Comparison of ENCODE assay signal across 9 mouse cellular contexts in genomic region chr11:119042466-119043272, GRCm38 (mm10). TPM values are rescaled to one million over a fixed set of nuclear protein-coding genes. Genes with fewer than 3 reads are reported as not detected.
A peak's percentile ranks its signal among the peaks of the same experiment; 100 is the strongest.
DNase-seq lines count a peak whose midpoint lies in the region; ATAC-seq lines count a peak whose summit lies in the region.
"Had no signal": no experiment of that assay in that cellular context is flagged by ENCODE, and none has a peak within 500 bp of the region (broad histone marks: within the 10 kb centered on the region; RNA-seq: fewer than 3 reads in every experiment).

No protein-coding gene starts in this region.

- H3K4me1 ChIP-seq in forebrain, embryonic 12.5 days, result peaks cover 67% of the 10 kb centered on the region
- H3K4me1 ChIP-seq in midbrain, embryonic 13.5 days (replicated peaks), result peaks cover 73% of the 10 kb centered on the region

- peak overlapping the region; percentile 12; the same call in 1 of the 2 replicates for H3K9ac ChIP-seq in forebrain, embryonic 12.5 days
- H3K9ac ChIP-seq in midbrain, embryonic 13.5 days (replicated peaks), result no peak overlapping the region

- DNase-seq in adrenal gland, adult (ENCODE audit: inconsistent age in 2 of 2, low spot score in 1 of 2), result peak; percentile 33 to 73
- DNase-seq in adrenal gland, adult 2 months, result no peak
- peak; percentile 51 for DNase-seq in kidney, postnatal 10 days
- no peak for DNase-seq in kidney, adult 11 months
- DNase-seq in gastrocnemius, adult 8-10 months (ENCODE audit: low spot score in 2 of 2), result no peak

- no peak overlapping the region for H3K27ac ChIP-seq in forebrain, embryonic 12.5 days
- no peak overlapping the region for H3K27ac ChIP-seq in midbrain, embryonic 13.5 days

- peaks cover 83% of the 10 kb centered on the region for H3K27me3 ChIP-seq in forebrain, embryonic 12.5 days
- H3K27me3 ChIP-seq in midbrain, embryonic 13.5 days, result peaks cover 78% of the 10 kb centered on the region

- no peaks in the 10 kb centered on the region for H3K9me3 ChIP-seq in forebrain, embryonic 12.5 days
- H3K9me3 ChIP-seq in midbrain, embryonic 13.5 days, result no peaks in the 10 kb centered on the region

- ATAC-seq in forebrain, embryonic 12.5 days (ENCODE audit: low FRiP score), result no peak
- no peak for ATAC-seq in midbrain, embryonic 13.5 days
- ATAC-seq in megakaryocyte-erythroid progenitor cell, adult 5-6 weeks (replicated peaks; ENCODE audit: low FRiP score, low TSS enrichment, poor library complexity, severe bottlenecking), result no peak

- H3K36me3 ChIP-seq in forebrain, embryonic 12.5 days (replicated peaks), result peaks cover 10% of the 10 kb centered on the region
- peaks cover 7% of the 10 kb centered on the region for H3K36me3 ChIP-seq in midbrain, embryonic 13.5 days

- WGBS in forebrain, embryonic 12.5 days, result under 1% methylated on average over 52 of the region's 52 CpGs
- under 1% methylated on average over 52 of the region's 52 CpGs for WGBS in midbrain, embryonic 13.5 days

- H3K4me3 ChIP-seq in forebrain, embryonic 12.5 days (replicated peaks), result peak overlapping the region; percentile 16
- peak overlapping the region; percentile 4; the same call in 1 of the 2 replicates for H3K4me3 ChIP-seq in midbrain, embryonic 13.5 days (replicated peaks)

- H3K4me2 ChIP-seq in forebrain, embryonic 12.5 days, result no peak overlapping the region
- H3K4me2 ChIP-seq in midbrain, embryonic 13.5 days (replicated peaks), result no peak overlapping the region

RNA-seq across cellular contexts. Expression of gene Cbx8, which starts 1.9 kb away (rescaled TPM):
- total RNA-seq in adrenal gland, adult 2 months (2021), result 10 to 100 TPM; 16.3 to 22.9 TPM
- polyA plus RNA-seq in adrenal gland, adult 2 months (2012; rRNA removed), result 11.3 and 12.2 TPM in 2 replicates
- 11.5 and 11.7 TPM in 2 replicates for polyA plus RNA-seq in forebrain, embryonic 12.5 days (2016; fragmentation: Nextera tagmentation; extraction: Ambion mirVana)
- 9.8 and 15.2 TPM in 2 replicates for polyA plus RNA-seq in midbrain, embryonic 13.5 days (2015; fragmentation: Nextera tagmentation; extraction: Ambion mirVana)
- 1.3 and 2.2 TPM in 2 replicates for total RNA-seq in megakaryocyte-erythroid progenitor cell, adult 5-6 weeks (2014; fragmentation: Nextera tagmentation)
- total RNA-seq in megakaryocyte-erythroid progenitor cell, adult 5-6 weeks (2017), result 0.70 and 1.2 TPM in 2 replicates
- total RNA-seq in gastrocnemius, adult 8-10 months (2022), result 1 to 10 TPM; 1.1 to 3.3 (median 2.5) TPM

RNA-seq across cellular contexts. Expression of gene Cbx2, which starts 19.9 kb away (rescaled TPM):
- 1 to 10 TPM; 5.1 to 5.3 TPM for total RNA-seq in adrenal gland, adult 2 months (2021)
- polyA plus RNA-seq in adrenal gland, adult 2 months (2012; rRNA removed), result 2.7 and 2.9 TPM in 2 replicates
- polyA plus RNA-seq in forebrain, embryonic 12.5 days (2016; fragmentation: Nextera tagmentation; extraction: Ambion mirVana), result 84.2 and 89.3 TPM in 2 replicates
- 34.7 and 35.5 TPM in 2 replicates for polyA plus RNA-seq in midbrain, embryonic 13.5 days (2015; fragmentation: Nextera tagmentation; extraction: Ambion mirVana)
- 9.7 and 10.4 TPM in 2 replicates for total RNA-seq in megakaryocyte-erythroid progenitor cell, adult 5-6 weeks (2014; fragmentation: Nextera tagmentation)
- total RNA-seq in megakaryocyte-erythroid progenitor cell, adult 5-6 weeks (2017), result 6.2 and 6.4 TPM in 2 replicates
- 1 to 10 TPM in 1 of 4 experiments, under 1 TPM in 3; 0.29 to 1.1 (median 0.68) TPM for total RNA-seq in gastrocnemius, adult 8-10 months (2022)

RNA-seq across cellular contexts. Expression of gene Cbx4, which starts 43.4 kb away (rescaled TPM):
- total RNA-seq in adrenal gland, adult 2 months (2021), result 100 to 1,000 TPM; 144 to 197 TPM
- 89.0 and 127 TPM in 2 replicates for polyA plus RNA-seq in adrenal gland, adult 2 months (2012; rRNA removed)
- 12.7 and 14.5 TPM in 2 replicates for polyA plus RNA-seq in forebrain, embryonic 12.5 days (2016; fragmentation: Nextera tagmentation; extraction: Ambion mirVana)
- 14.1 and 16.3 TPM in 2 replicates for polyA plus RNA-seq in midbrain, embryonic 13.5 days (2015; fragmentation: Nextera tagmentation; extraction: Ambion mirVana)
- total RNA-seq in megakaryocyte-erythroid progenitor cell, adult 5-6 weeks (2014; fragmentation: Nextera tagmentation), result 5.2 and 5.4 TPM in 2 replicates
- total RNA-seq in megakaryocyte-erythroid progenitor cell, adult 5-6 weeks (2017), result 3.9 and 11.6 TPM in 2 replicates
- 1 to 10 TPM; 2.1 to 3.0 (median 2.2) TPM for total RNA-seq in gastrocnemius, adult 8-10 months (2022)

RNA-seq across cellular contexts. Expression of gene Enpp7, which starts 54.7 kb away (rescaled TPM):
- not detected for total RNA-seq in adrenal gland, adult 2 months (2021)
- polyA plus RNA-seq in adrenal gland, adult 2 months (2012; rRNA removed), result not detected in 2 replicates
- polyA plus RNA-seq in forebrain, embryonic 12.5 days (2016; fragmentation: Nextera tagmentation; extraction: Ambion mirVana), result not detected in 2 replicates
- not detected in 2 replicates for polyA plus RNA-seq in midbrain, embryonic 13.5 days (2015; fragmentation: Nextera tagmentation; extraction: Ambion mirVana)
- not detected in 2 replicates for total RNA-seq in megakaryocyte-erythroid progenitor cell, adult 5-6 weeks (2014; fragmentation: Nextera tagmentation)
- total RNA-seq in megakaryocyte-erythroid progenitor cell, adult 5-6 weeks (2017), result not detected in 2 replicates
- total RNA-seq in gastrocnemius, adult 8-10 months (2022), result not detected
- total RNA-seq: heart, adult 18-20 months had no signal

Comparison
In these comparisons a context has a peak if more than half of its experiments do, and no peak if none do; other contexts are left out.
1. DNase-seq: peak in adrenal gland, adult (2 of 2) and kidney, postnatal 10 days (single experiment); none in adrenal gland, adult 2 months (single experiment), kidney, adult 11 months (single experiment) and gastrocnemius, adult 8-10 months (0 of 2).
2. RNA of gene Cbx8, which starts 1.9 kb away (total RNA-seq): 16.3 to 22.9 TPM in adrenal gland, adult 2 months; 1.1 to 3.3 TPM in gastrocnemius, adult 8-10 months and 0.70 to 2.2 TPM in megakaryocyte-erythroid progenitor cell, adult 5-6 weeks; every median in the first group is over 4 times any median in the second.
3. RNA of gene Cbx4, which starts 43.4 kb away (total RNA-seq): 144 to 197 TPM in adrenal gland, adult 2 months; 3.9 to 11.6 TPM in megakaryocyte-erythroid progenitor cell, adult 5-6 weeks and 2.1 to 3.0 TPM in gastrocnemius, adult 8-10 months; every median in the first group is over 10 times any median in the second.